In the genomic region with DNA sequence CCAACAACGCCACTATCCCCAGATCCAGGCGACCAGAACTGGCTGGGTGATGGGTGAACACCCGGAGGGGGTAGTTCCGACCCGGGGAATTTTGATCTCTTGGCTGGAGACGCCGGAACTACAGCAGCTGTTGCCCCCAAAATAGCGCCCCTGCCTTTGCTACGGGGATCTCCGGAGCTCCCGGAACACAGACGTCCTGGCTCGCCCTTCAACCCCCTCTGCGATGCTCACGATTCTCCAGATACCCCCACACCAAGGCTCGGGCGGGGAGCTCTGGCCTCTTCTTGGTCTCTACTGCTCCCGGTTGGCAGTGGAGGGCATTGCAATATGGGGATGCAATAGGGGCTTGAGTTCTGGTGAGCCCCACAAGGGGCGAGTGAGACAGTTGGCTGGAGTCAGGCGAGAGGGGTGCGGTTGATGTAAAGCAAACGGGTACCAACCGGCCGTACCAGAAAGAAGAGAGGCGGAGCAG, we compare ENCODE assay signal across 8 mouse cellular contexts. TPM values are rescaled to one million over a fixed set of nuclear protein-coding genes. Genes with fewer than 3 reads are reported as not detected.
A peak's percentile ranks its signal among the peaks of the same experiment; 100 is the strongest.
DNase-seq lines count a peak whose midpoint lies in the region; ATAC-seq and TF ChIP-seq lines count a peak whose summit lies in the region.

No protein-coding gene starts in this region.

- H3K4me3 ChIP-seq in ES-E14 (ENCODE audit: insufficient read depth in 1 of 2, low read depth in 1 of 2, low read length in 2 of 2, poor library complexity in 1 of 2, severe bottlenecking in 1 of 2): peak overlapping the region; percentile 22 to 62
- peak overlapping the region; percentile 45 for H3K4me3 ChIP-seq in heart, embryonic 12.5 days
- H3K4me3 ChIP-seq in midbrain, embryonic 13.5 days (replicated peaks): peak overlapping the region; percentile 54
- peak overlapping the region; percentile 46 for H3K4me3 ChIP-seq in stomach, embryonic 16.5 days (replicated peaks; ENCODE audit: low read length)

- in situ Hi-C loops in ES-E14 (cut with MboI; ENCODE audit: low sequenced_read_pairs in 2 of 2, unreplicated experiment in 2 of 2): no loop called here

- H3K36me3 ChIP-seq in ES-E14 (ENCODE audit: control insufficient read depth, insufficient read depth, low read length, poor library complexity, severe bottlenecking): no peaks in the 10 kb centered on the region
- no peaks in the 10 kb centered on the region for H3K36me3 ChIP-seq in heart, embryonic 12.5 days
- H3K36me3 ChIP-seq in midbrain, embryonic 13.5 days: no peaks in the 10 kb centered on the region
- H3K36me3 ChIP-seq in stomach, embryonic 16.5 days (ENCODE audit: control insufficient read depth, insufficient read depth, low read length): no peaks in the 10 kb centered on the region

- DNase-seq in B cell, adult 2 months: peak; percentile 59 to 60
- no peak for DNase-seq in ES-E14 (ENCODE audit: low read depth, low spot score)
- peak; percentile 75 for DNase-seq in embryo, embryonic 11 days
- peak; percentile 43 to 56 for DNase-seq in layer of hippocampus, postnatal 36 days

- H3K4me2 ChIP-seq in heart, embryonic 12.5 days: peak overlapping the region; percentile 86
- H3K4me2 ChIP-seq in midbrain, embryonic 13.5 days (replicated peaks): peak overlapping the region; percentile 95
- H3K4me2 ChIP-seq in stomach, embryonic 16.5 days (ENCODE audit: low read depth, low read length): peak overlapping the region; percentile 75

- H3K27ac ChIP-seq in ES-E14 (ENCODE audit: insufficient read depth, low read depth, low read length, poor library complexity, severe bottlenecking): no peak overlapping the region
- H3K27ac ChIP-seq in heart, embryonic 12.5 days (ENCODE audit: poor library complexity, severe bottlenecking): peak overlapping the region; percentile 70
- H3K27ac ChIP-seq in midbrain, embryonic 13.5 days: no peak overlapping the region
- no peak overlapping the region; the same call in 1 of the 2 replicates for H3K27ac ChIP-seq in stomach, embryonic 16.5 days (ENCODE audit: low read length)

- H3K9me3 ChIP-seq in ES-E14 (ENCODE audit: control insufficient read depth, insufficient read depth, low read depth, low read length): no peaks in the 10 kb centered on the region
- no peaks in the 10 kb centered on the region for H3K9me3 ChIP-seq in heart, embryonic 12.5 days (replicated peaks)
- H3K9me3 ChIP-seq in midbrain, embryonic 13.5 days: no peaks in the 10 kb centered on the region
- no peaks in the 10 kb centered on the region for H3K9me3 ChIP-seq in stomach, embryonic 16.5 days (replicated peaks; ENCODE audit: control insufficient read depth, low read length)

- peak; percentile 7; the same call in 1 of the 2 replicates for ATAC-seq in heart, embryonic 12.5 days (ENCODE audit: insufficient number of reproducible peaks, low FRiP score)
- ATAC-seq in midbrain, embryonic 13.5 days: no peak
- no peak for ATAC-seq in stomach, embryonic 16.5 days (ENCODE audit: insufficient read depth, low FRiP score)
- ATAC-seq in activated CD4-positive, CD25-positive, alpha-beta regulatory T cell, adult 4 months: no peak

- H3K9ac ChIP-seq in ES-E14 (ENCODE audit: insufficient read depth, low read depth, low read length, poor library complexity, severe bottlenecking): 0 out of 2 replicates have a peak overlapping the region, but pooled peaks have one; percentile 0
- H3K9ac ChIP-seq in heart, embryonic 12.5 days: peak overlapping the region; percentile 69
- H3K9ac ChIP-seq in midbrain, embryonic 13.5 days (replicated peaks): peak overlapping the region; percentile 53; the same call in 1 of the 2 replicates
- peak overlapping the region; percentile 66 for H3K9ac ChIP-seq in stomach, embryonic 16.5 days (ENCODE audit: low read length)

- peaks cover 45% of the 10 kb centered on the region for H3K27me3 ChIP-seq in heart, embryonic 12.5 days (replicated peaks)
- peaks cover 50% of the 10 kb centered on the region for H3K27me3 ChIP-seq in midbrain, embryonic 13.5 days
- peaks cover 34% of the 10 kb centered on the region for H3K27me3 ChIP-seq in stomach, embryonic 16.5 days (ENCODE audit: control insufficient read depth, insufficient read depth, low read length)

- WGBS in heart, embryonic 12.5 days: 1% methylated on average over 25 of the region's 25 CpGs
- 1% methylated on average over 25 of the region's 25 CpGs for WGBS in midbrain, embryonic 13.5 days
- WGBS in stomach, embryonic 16.5 days: 3% methylated on average over 25 of the region's 25 CpGs

- peaks cover 0 to 16% of the 10 kb centered on the region in 2 experiments; a peak in 2 of 4 replicates for H3K4me1 ChIP-seq in ES-E14 (ENCODE audit: control insufficient read depth in 2 of 2, insufficient read depth in 2 of 2, low read length in 2 of 2, poor library complexity in 1 of 2)
- peaks cover 47% of the 10 kb centered on the region for H3K4me1 ChIP-seq in heart, embryonic 12.5 days (replicated peaks)
- H3K4me1 ChIP-seq in midbrain, embryonic 13.5 days (replicated peaks): peaks cover 49% of the 10 kb centered on the region
- peaks cover 39% of the 10 kb centered on the region for H3K4me1 ChIP-seq in stomach, embryonic 16.5 days (ENCODE audit: control insufficient read depth, insufficient read depth, low read length)

TF ChIP-seq in ES-E14, 5 proteins besides CTCF, POLR2A, EP300 and RAD21:
- TF ChIP-seq MAFK (IDR thresholded peaks at IDR 0.05; ENCODE audit: insufficient read depth, low read depth, low read length): no peak
- no peak for TF ChIP-seq HCFC1 (IDR thresholded peaks at IDR 0.05; ENCODE audit: borderline replicate concordance, insufficient read depth, low read length)
- TF ChIP-seq CHD2 (IDR thresholded peaks at IDR 0.05; ENCODE audit: low read depth, low read length): no peak
- no peak for TF ChIP-seq ZC3H11A (IDR thresholded peaks at IDR 0.05; ENCODE audit: borderline replicate concordance, low read depth, low read length)
- no peak for TF ChIP-seq ZNF384 (IDR thresholded peaks at IDR 0.05; ENCODE audit: low read depth, low read length)

RNA-seq across cellular contexts. Expression of a gene that starts 1.7 kb away (rescaled TPM):
- 0.31 TPM in 1 of 2 replicates, not detected in the other for total RNA-seq in ES-E14 (2012; rRNA removed)
- polyA plus RNA-seq in heart, embryonic 12.5 days (2016; fragmentation: Nextera tagmentation; extraction: Ambion mirVana): 23.5 and 28.3 TPM in 2 replicates
- 10 to 100 TPM; 57.1 to 62.7 TPM for total RNA-seq in layer of hippocampus, postnatal 36 days (2021)
- 11.2 and 11.3 TPM in 2 replicates for polyA plus RNA-seq in midbrain, embryonic 13.5 days (2015; fragmentation: Nextera tagmentation; extraction: Ambion mirVana)
- 9.8 and 10.8 TPM in 2 replicates for polyA plus RNA-seq in stomach, embryonic 16.5 days (2015; fragmentation: Nextera tagmentation; extraction: Ambion mirVana)
- not detected for polyA plus RNA-seq in activated CD4-positive, CD25-positive, alpha-beta regulatory T cell, adult 4 months (2017; shearing (Covaris generic))

RNA-seq across cellular contexts. Expression of a gene that starts 5.4 kb away (rescaled TPM):
- 3.6 and 6.3 TPM in 2 replicates for total RNA-seq in ES-E14 (2012; rRNA removed)
- polyA plus RNA-seq in heart, embryonic 12.5 days (2016; fragmentation: Nextera tagmentation; extraction: Ambion mirVana): 10.1 and 10.6 TPM in 2 replicates
- 10 to 100 TPM in 1 of 2 experiments, 1 to 10 TPM in 1; 8.6 to 12.2 TPM for total RNA-seq in layer of hippocampus, postnatal 36 days (2021)
- polyA plus RNA-seq in midbrain, embryonic 13.5 days (2015; fragmentation: Nextera tagmentation; extraction: Ambion mirVana): 9.7 and 10.0 TPM in 2 replicates
- 7.3 and 8.6 TPM in 2 replicates for polyA plus RNA-seq in stomach, embryonic 16.5 days (2015; fragmentation: Nextera tagmentation; extraction: Ambion mirVana)
- polyA plus RNA-seq in activated CD4-positive, CD25-positive, alpha-beta regulatory T cell, adult 4 months (2017; shearing (Covaris generic)): 1 to 10 TPM in 1 of 2 experiments, not detected in 1; 1.7 TPM

RNA-seq across cellular contexts. Expression of a gene that starts 18.4 kb away (rescaled TPM):
- total RNA-seq in ES-E14 (2012; rRNA removed): 350 and 528 TPM in 2 replicates
- 106 and 107 TPM in 2 replicates for polyA plus RNA-seq in heart, embryonic 12.5 days (2016; fragmentation: Nextera tagmentation; extraction: Ambion mirVana)
- 100 to 1,000 TPM; 209 to 228 TPM for total RNA-seq in layer of hippocampus, postnatal 36 days (2021)
- 116 and 123 TPM in 2 replicates for polyA plus RNA-seq in midbrain, embryonic 13.5 days (2015; fragmentation: Nextera tagmentation; extraction: Ambion mirVana)
- 113 and 116 TPM in 2 replicates for polyA plus RNA-seq in stomach, embryonic 16.5 days (2015; fragmentation: Nextera tagmentation; extraction: Ambion mirVana)
- 10 to 100 TPM; 65.0 to 75.8 TPM for polyA plus RNA-seq in activated CD4-positive, CD25-positive, alpha-beta regulatory T cell, adult 4 months (2017; shearing (Covaris generic))

RNA-seq across cellular contexts. Expression of a gene that starts 25.2 kb away (rescaled TPM):
- 22.7 and 24.2 TPM in 2 replicates for total RNA-seq in ES-E14 (2012; rRNA removed)
- 46.3 and 47.0 TPM in 2 replicates for polyA plus RNA-seq in heart, embryonic 12.5 days (2016; fragmentation: Nextera tagmentation; extraction: Ambion mirVana)
- total RNA-seq in layer of hippocampus, postnatal 36 days (2021): 1 to 10 TPM; 5.8 to 6.9 TPM
- polyA plus RNA-seq in midbrain, embryonic 13.5 days (2015; fragmentation: Nextera tagmentation; extraction: Ambion mirVana): 19.8 and 22.1 TPM in 2 replicates
- polyA plus RNA-seq in stomach, embryonic 16.5 days (2015; fragmentation: Nextera tagmentation; extraction: Ambion mirVana): 77.6 and 77.8 TPM in 2 replicates
- polyA plus RNA-seq in activated CD4-positive, CD25-positive, alpha-beta regulatory T cell, adult 4 months (2017; shearing (Covaris generic)): 1 to 10 TPM; 1.3 to 1.5 TPM

RNA-seq across cellular contexts. Expression of a gene that starts 44.4 kb away (rescaled TPM):
- total RNA-seq in ES-E14 (2012; rRNA removed): 20.9 and 34.9 TPM in 2 replicates
- 9.4 and 10.2 TPM in 2 replicates for polyA plus RNA-seq in heart, embryonic 12.5 days (2016; fragmentation: Nextera tagmentation; extraction: Ambion mirVana)
- total RNA-seq in layer of hippocampus, postnatal 36 days (2021): 10 to 100 TPM; 27.4 to 28.3 TPM
- polyA plus RNA-seq in midbrain, embryonic 13.5 days (2015; fragmentation: Nextera tagmentation; extraction: Ambion mirVana): 21.8 and 23.4 TPM in 2 replicates
- polyA plus RNA-seq in stomach, embryonic 16.5 days (2015; fragmentation: Nextera tagmentation; extraction: Ambion mirVana): 12.6 and 13.7 TPM in 2 replicates
- 10 to 100 TPM in 1 of 2 experiments, 1 to 10 TPM in 1; 7.8 to 10.1 TPM for polyA plus RNA-seq in activated CD4-positive, CD25-positive, alpha-beta regulatory T cell, adult 4 months (2017; shearing (Covaris generic))

Comparison
In these comparisons a context has a peak if more than half of its experiments do, and no peak if none do; other contexts are left out.
1. H3K9ac ChIP-seq: peak in every context shown above with its lines; median percentile 69 in heart, embryonic 12.5 days; 66 in stomach, embryonic 16.5 days; 53 in midbrain, embryonic 13.5 days; 0 in ES-E14.